In genomic region chr19:4217140-4217539, GRCm38 (mm10) we compare ENCODE assay signal across 16 mouse cellular contexts. TPM values are rescaled to one million over a fixed set of nuclear protein-coding genes. Genes with fewer than 3 reads are reported as not detected.
DNase-seq lines count a peak whose midpoint lies in the region; ATAC-seq lines count a peak whose summit lies in the region.
"Had no signal": no experiment of that assay in that cellular context is flagged by ENCODE, and none has a peak within 500 bp of the region (broad histone marks: within the 10 kb centered on the region; RNA-seq: fewer than 3 reads in every experiment).

No protein-coding gene starts in this region.

- H3K27ac ChIP-seq in heart, embryonic 12.5 days (ENCODE audit: poor library complexity, severe bottlenecking), result no peak overlapping the region
- no peak overlapping the region for H3K27ac ChIP-seq in neural tube, embryonic 13.5 days (replicated peaks)
- peak overlapping the region; percentile 58; the same call in 1 of the 2 replicates for H3K27ac ChIP-seq in limb, embryonic 13.5 days
- H3K27ac ChIP-seq: hindbrain, embryonic 10.5 days had no signal

- no peak for DNase-seq in heart, adult 9 months (ENCODE audit: low spot score in 2 of 2)
- DNase-seq in neural tube, embryonic 10.5 days (ENCODE audit: extremely low spot score, low spot score), result no peak
- no peak for DNase-seq in cerebellum, adult 11 months
- DNase-seq in MN1 (ENCODE audit: low spot score), result no peak
- DNase-seq: adrenal gland, postnatal 14 days; B cell, adult 2 months; cerebellum, adult 18-20 months had no signal

- ATAC-seq in heart, embryonic 12.5 days (ENCODE audit: insufficient number of reproducible peaks, low FRiP score), result no peak
- ATAC-seq in neural tube, embryonic 13.5 days (ENCODE audit: low read depth), result no peak
- no peak for ATAC-seq in limb, embryonic 13.5 days (ENCODE audit: low FRiP score, low read depth)
- no peak for ATAC-seq in megakaryocyte, adult 5-6 weeks (ENCODE audit: poor library complexity, severe bottlenecking)
- ATAC-seq: Patski had no signal

- H3K9ac ChIP-seq in heart, embryonic 12.5 days, result 0 out of 2 replicates have a peak overlapping the region, but pooled peaks have one; percentile 9
- peak overlapping the region; percentile 45; the same call in 1 of the 2 replicates for H3K9ac ChIP-seq in neural tube, embryonic 13.5 days
- H3K9ac ChIP-seq in limb, embryonic 13.5 days, result peak overlapping the region; percentile 57

- no peak overlapping the region for H3K4me2 ChIP-seq in heart, embryonic 12.5 days
- H3K4me2 ChIP-seq in neural tube, embryonic 13.5 days, result no peak overlapping the region
- peak overlapping the region; percentile 88 for H3K4me2 ChIP-seq in limb, embryonic 13.5 days (replicated peaks)

- no peak overlapping the region for H3K4me3 ChIP-seq in heart, embryonic 12.5 days
- no peak overlapping the region for H3K4me3 ChIP-seq in neural tube, embryonic 13.5 days
- H3K4me3 ChIP-seq in limb, embryonic 13.5 days, result 0 out of 2 replicates have a peak overlapping the region, but pooled peaks have one; percentile 0

- H3K36me3 ChIP-seq in heart, embryonic 12.5 days, result no peaks in the 10 kb centered on the region
- no peaks in the 10 kb centered on the region for H3K36me3 ChIP-seq in neural tube, embryonic 13.5 days
- peaks cover 19% of the 10 kb centered on the region for H3K36me3 ChIP-seq in limb, embryonic 13.5 days
- H3K36me3 ChIP-seq: hindbrain, embryonic 10.5 days had no signal

- H3K9me3 ChIP-seq in heart, embryonic 12.5 days (replicated peaks), result no peaks in the 10 kb centered on the region
- H3K9me3 ChIP-seq in neural tube, embryonic 13.5 days, result no peaks in the 10 kb centered on the region
- H3K9me3 ChIP-seq in limb, embryonic 13.5 days, result no peaks in the 10 kb centered on the region
- H3K9me3 ChIP-seq: hindbrain, embryonic 10.5 days had no signal

- 20% methylated on average over 5 of the region's 5 CpGs for WGBS in heart, embryonic 12.5 days
- WGBS in neural tube, embryonic 13.5 days, result 14% methylated on average over 5 of the region's 5 CpGs
- 11% methylated on average over 5 of the region's 5 CpGs for WGBS in limb, embryonic 13.5 days

- H3K27me3 ChIP-seq in heart, embryonic 12.5 days (replicated peaks), result peaks cover 71% of the 10 kb centered on the region
- peaks cover 78% of the 10 kb centered on the region for H3K27me3 ChIP-seq in neural tube, embryonic 13.5 days
- H3K27me3 ChIP-seq in limb, embryonic 13.5 days, result no peaks in the 10 kb centered on the region
- H3K27me3 ChIP-seq: Patski had no signal

- H3K4me1 ChIP-seq in heart, embryonic 12.5 days (replicated peaks), result peaks cover 74% of the 10 kb centered on the region
- peaks cover 55% of the 10 kb centered on the region for H3K4me1 ChIP-seq in neural tube, embryonic 13.5 days (replicated peaks)
- peaks cover 77% of the 10 kb centered on the region for H3K4me1 ChIP-seq in limb, embryonic 13.5 days

RNA-seq across cellular contexts. Expression of gene AC109138.7, which starts 3.0 kb away (rescaled TPM):
- not detected in 2 replicates for polyA plus RNA-seq in heart, embryonic 12.5 days (2016; fragmentation: Nextera tagmentation; extraction: Ambion mirVana)
- not detected in 2 replicates for polyA plus RNA-seq in neural tube, embryonic 13.5 days (2015; fragmentation: Nextera tagmentation; extraction: Ambion mirVana)
- not detected in 2 replicates for polyA plus RNA-seq in limb, embryonic 13.5 days (2015; fragmentation: Nextera tagmentation; extraction: Ambion mirVana)
- total RNA-seq in megakaryocyte, adult 5-6 weeks (2015), result not detected in 2 replicates
- not detected in 2 replicates for total RNA-seq in megakaryocyte, adult 5-6 weeks (2017)
- total RNA-seq: adrenal gland, postnatal 14 days; left cerebral cortex, adult 8-10 months had no signal
- polyA plus RNA-seq: gonadal fat pad, adult 2 months; hindbrain, embryonic 10.5 days; large intestine, adult 2 months had no signal

RNA-seq across cellular contexts. Expression of gene Clcf1, which starts 3.1 kb away (rescaled TPM):
- polyA plus RNA-seq in heart, embryonic 12.5 days (2016; fragmentation: Nextera tagmentation; extraction: Ambion mirVana), result 1.3 and 1.4 TPM in 2 replicates
- 0.67 and 0.79 TPM in 2 replicates for polyA plus RNA-seq in neural tube, embryonic 13.5 days (2015; fragmentation: Nextera tagmentation; extraction: Ambion mirVana)
- polyA plus RNA-seq in limb, embryonic 13.5 days (2015; fragmentation: Nextera tagmentation; extraction: Ambion mirVana), result 9.0 and 10.0 TPM in 2 replicates
- total RNA-seq in megakaryocyte, adult 5-6 weeks (2015), result 1.4 and 2.9 TPM in 2 replicates
- 0.40 and 2.2 TPM in 2 replicates for total RNA-seq in megakaryocyte, adult 5-6 weeks (2017)

RNA-seq across cellular contexts. Expression of gene Pold4, which starts 14.6 kb away (rescaled TPM):
- polyA plus RNA-seq in heart, embryonic 12.5 days (2016; fragmentation: Nextera tagmentation; extraction: Ambion mirVana), result 16.6 and 19.4 TPM in 2 replicates
- polyA plus RNA-seq in neural tube, embryonic 13.5 days (2015; fragmentation: Nextera tagmentation; extraction: Ambion mirVana), result 21.0 and 22.1 TPM in 2 replicates
- polyA plus RNA-seq in limb, embryonic 13.5 days (2015; fragmentation: Nextera tagmentation; extraction: Ambion mirVana), result 17.6 and 21.4 TPM in 2 replicates
- 98.9 and 105 TPM in 2 replicates for total RNA-seq in megakaryocyte, adult 5-6 weeks (2015)
- total RNA-seq in megakaryocyte, adult 5-6 weeks (2017), result 102 and 122 TPM in 2 replicates

RNA-seq across cellular contexts. Expression of gene Rad9a, which starts 15.7 kb away (rescaled TPM):
- polyA plus RNA-seq in heart, embryonic 12.5 days (2016; fragmentation: Nextera tagmentation; extraction: Ambion mirVana), result 22.6 and 23.1 TPM in 2 replicates
- 23.5 and 24.9 TPM in 2 replicates for polyA plus RNA-seq in neural tube, embryonic 13.5 days (2015; fragmentation: Nextera tagmentation; extraction: Ambion mirVana)
- 36.2 and 38.1 TPM in 2 replicates for polyA plus RNA-seq in limb, embryonic 13.5 days (2015; fragmentation: Nextera tagmentation; extraction: Ambion mirVana)
- 32.8 and 36.7 TPM in 2 replicates for total RNA-seq in megakaryocyte, adult 5-6 weeks (2015)
- total RNA-seq in megakaryocyte, adult 5-6 weeks (2017), result 21.4 and 22.8 TPM in 2 replicates

RNA-seq across cellular contexts. Expression of gene Ppp1ca, which starts 25.3 kb away (rescaled TPM):
- 627 and 649 TPM in 2 replicates for polyA plus RNA-seq in heart, embryonic 12.5 days (2016; fragmentation: Nextera tagmentation; extraction: Ambion mirVana)
- polyA plus RNA-seq in neural tube, embryonic 13.5 days (2015; fragmentation: Nextera tagmentation; extraction: Ambion mirVana), result 683 and 709 TPM in 2 replicates
- polyA plus RNA-seq in limb, embryonic 13.5 days (2015; fragmentation: Nextera tagmentation; extraction: Ambion mirVana), result 817 and 858 TPM in 2 replicates
- 496 and 536 TPM in 2 replicates for total RNA-seq in megakaryocyte, adult 5-6 weeks (2015)
- 639 and 705 TPM in 2 replicates for total RNA-seq in megakaryocyte, adult 5-6 weeks (2017)
